Mouse (Mus musculus) MEL (cell line): ENCODE data around the gene Myo5a. TPM values are rescaled to one million over a fixed set of nuclear protein-coding genes. Genes with fewer than 3 reads are reported as not detected.

Source experiments
- DNase-seq: peaks from one replicate; pipeline ENCODE4 v3.0.0; 2011; ENCODE audit warnings: low read depth, low spot score
- H3K27ac ChIP-seq: 2 replicates; pipeline ENCODE4 v1.5.1; 2012; ENCODE audit warnings: low read depth, mild to moderate bottlenecking, control low read depth, low read length, moderate library complexity; ENCODE audit not compliant: control insufficient read depth
- H3K27me3 ChIP-seq, 2 experiments: fragments of 150-350 bp in 1 of 2; sonication (generic) in 1 of 2; 2 replicates each; pipeline ENCODE4 v1.6.1; 2012; ENCODE audit warnings: low read length in 2 of 2, mild to moderate bottlenecking in 2 of 2, improper control_type of control experiment in 1 of 2, moderate library complexity in 1 of 2; ENCODE audit not compliant: insufficient read depth in 2 of 2, control insufficient read depth in 1 of 2
- H3K36me3 ChIP-seq, 2 experiments: 2 replicates each; pipeline ENCODE4 v1.6.1; 2012 to 2014; ENCODE audit warnings: low read length in 2 of 2, improper control_type of control experiment in 1 of 2, inconsistent platforms in 1 of 2, mild to moderate bottlenecking in 1 of 2; ENCODE audit not compliant: insufficient read depth in 2 of 2, control insufficient read depth in 1 of 2
- H3K4me1 ChIP-seq, 2 experiments: fragments of 150-350 bp in 1 of 2; sonication (generic) in 1 of 2; 2 replicates each; pipeline ENCODE4 v1.6.1; 2012; ENCODE audit warnings: low read length in 2 of 2, improper control_type of control experiment in 1 of 2, mild to moderate bottlenecking in 1 of 2; ENCODE audit not compliant: insufficient read depth in 2 of 2, control insufficient read depth in 1 of 2
- H3K4me3 ChIP-seq, 2 experiments: fragments of 150-350 bp in 1 of 2; sonication (generic) in 1 of 2; 2 replicates each; pipeline ENCODE4 v1.5.1; 2012; ENCODE audit warnings: low read depth in 2 of 2, low read length in 2 of 2, mild to moderate bottlenecking in 2 of 2, moderate library complexity in 2 of 2, control low read depth in 1 of 2, improper control_type of control experiment in 1 of 2; ENCODE audit not compliant: control insufficient read depth in 1 of 2, insufficient read depth in 1 of 2
- H3K79me2 ChIP-seq: 2 replicates; pipeline ENCODE4 v1.6.1; 2012; ENCODE audit warnings: mild to moderate bottlenecking, low read length, moderate library complexity; ENCODE audit not compliant: control insufficient read depth, poor library complexity, insufficient read depth
- H3K9ac ChIP-seq: 2 replicates; pipeline ENCODE4 v1.6.1; 2012; ENCODE audit warnings: low read depth, mild to moderate bottlenecking, control low read depth, low read length, moderate library complexity; ENCODE audit not compliant: control insufficient read depth, poor library complexity, severe bottlenecking
- H3K9me3 ChIP-seq: fragments of 150-350 bp; sonication (generic); replicated peaks from 2 replicates; pipeline ENCODE4 v1.6.1; 2012; ENCODE audit warnings: mild to moderate bottlenecking, low read length, improper control_type of control experiment, moderate library complexity; ENCODE audit not compliant: insufficient read depth
- BHLHE40 ChIP-seq: IDR thresholded peaks from 2 replicates; pipeline ENCODE4 v1.6.1; 2012; ENCODE audit warnings: low read depth, mild to moderate bottlenecking, inconsistent platforms, low read length, improper control_type of control experiment, borderline replicate concordance
- CHD1 ChIP-seq: IDR thresholded peaks from 2 replicates; pipeline ENCODE4 v1.6.1; 2012; ENCODE audit warnings: low read depth, mild to moderate bottlenecking, inconsistent platforms, low read length, improper control_type of control experiment
- CHD2 ChIP-seq: IDR thresholded peaks from 2 replicates; pipeline ENCODE4 v1.6.1; 2011; ENCODE audit warnings: low read length, improper control_type of control experiment
- E2F4 ChIP-seq: IDR thresholded peaks from 2 replicates; pipeline ENCODE4 v1.6.1; 2011; ENCODE audit warnings: low read depth, low read length, improper control_type of control experiment, borderline replicate concordance
- ELF1 ChIP-seq: IDR thresholded peaks from 2 replicates; pipeline ENCODE4 v1.6.1; 2014; ENCODE audit warnings: low read depth, mild to moderate bottlenecking, inconsistent platforms, low read length, improper control_type of control experiment, moderate library complexity
- EP300 ChIP-seq, 2 experiments: IDR thresholded peaks; 2 replicates each; pipeline ENCODE4 v1.6.1; 2011; ENCODE audit warnings: improper control_type of control experiment in 2 of 2, low read length in 2 of 2, low read depth in 1 of 2, mild to moderate bottlenecking in 1 of 2
- GABPA ChIP-seq: IDR thresholded peaks from 2 replicates; pipeline ENCODE4 v1.6.1; 2012; ENCODE audit warnings: low read depth, mild to moderate bottlenecking, inconsistent platforms, low read length, improper control_type of control experiment, moderate library complexity
- JUND ChIP-seq: IDR thresholded peaks from 2 replicates; pipeline ENCODE4 v1.6.1; 2011; ENCODE audit warnings: low read depth, mild to moderate bottlenecking, improper control_type of control experiment, low read length
- KAT2A ChIP-seq: conservative IDR thresholded peaks from 2 replicates; pipeline ENCODE4 v1.6.1; 2012; ENCODE audit warnings: low read depth, low read length, improper control_type of control experiment, inconsistent platforms
- MAFK ChIP-seq: IDR thresholded peaks from 2 replicates; pipeline ENCODE4 v1.6.1; 2011; ENCODE audit warnings: low read depth, mild to moderate bottlenecking, low read length, improper control_type of control experiment, borderline replicate concordance
- MAX ChIP-seq: IDR thresholded peaks from 2 replicates; pipeline ENCODE4 v1.6.1; 2011; ENCODE audit warnings: low read length, improper control_type of control experiment
- MXI1 ChIP-seq: IDR thresholded peaks from 2 replicates; pipeline ENCODE4 v1.6.1; 2011; ENCODE audit warnings: mild to moderate bottlenecking, low read depth, low read length, improper control_type of control experiment
- MYB ChIP-seq: IDR thresholded peaks from 2 replicates; pipeline ENCODE4 v1.6.1; 2011; ENCODE audit warnings: mild to moderate bottlenecking, low read depth, low read length, improper control_type of control experiment
- NRF1 ChIP-seq: IDR thresholded peaks from 2 replicates; pipeline ENCODE4 v1.6.1; 2014; ENCODE audit warnings: low read depth, mild to moderate bottlenecking, inconsistent platforms, low read length, improper control_type of control experiment, moderate library complexity; ENCODE audit not compliant: poor library complexity, insufficient read depth, severe bottlenecking
- POLR2A ChIP-seq, 2 experiments: IDR thresholded peaks; 2 replicates each; pipeline ENCODE4 v1.6.1; 2011 to 2012; ENCODE audit warnings: low read length in 2 of 2, mild to moderate bottlenecking in 2 of 2, control low read depth in 1 of 2, improper control_type of control experiment in 1 of 2, low read depth in 1 of 2, moderate library complexity in 1 of 2; ENCODE audit not compliant: control insufficient read depth in 1 of 2, insufficient read depth in 1 of 2, poor library complexity in 1 of 2
- POLR2AphosphoS2 ChIP-seq: IDR thresholded peaks from 2 replicates; pipeline ENCODE4 v1.6.1; 2011; ENCODE audit warnings: low read length, improper control_type of control experiment
- POLR2AphosphoS5 ChIP-seq: IDR thresholded peaks from 2 replicates; pipeline ENCODE4 v1.6.1; 2012; ENCODE audit warnings: low read depth, borderline replicate concordance, mild to moderate bottlenecking, inconsistent platforms, low read length, moderate library complexity, mixed read lengths
- RAD21 ChIP-seq: IDR thresholded peaks from 2 replicates; pipeline ENCODE4 v1.6.1; 2011; ENCODE audit warnings: mild to moderate bottlenecking, low read depth, low read length, improper control_type of control experiment
- RCOR1 ChIP-seq: IDR thresholded peaks from 2 replicates; pipeline ENCODE4 v1.6.1; 2012; ENCODE audit warnings: low read depth, mild to moderate bottlenecking, inconsistent platforms, low read length, improper control_type of control experiment
- SMC3 ChIP-seq: IDR thresholded peaks from 2 replicates; pipeline ENCODE4 v1.6.1; 2011; ENCODE audit warnings: low read depth, low read length, improper control_type of control experiment
- TBP ChIP-seq: IDR thresholded peaks from 2 replicates; pipeline ENCODE4 v1.8.0; 2011; ENCODE audit warnings: low read depth, low read length, improper control_type of control experiment
- USF1 ChIP-seq: IDR thresholded peaks from 2 replicates; pipeline ENCODE4 v1.6.1; 2014; ENCODE audit warnings: low read depth, mild to moderate bottlenecking, inconsistent platforms, low read length, improper control_type of control experiment, moderate library complexity
- USF2 ChIP-seq, 2 experiments: IDR thresholded peaks; 2 replicates each; pipeline ENCODE4 v1.6.1; 2011 to 2012; ENCODE audit warnings: improper control_type of control experiment in 2 of 2, low read length in 2 of 2, borderline replicate concordance in 1 of 2, inconsistent platforms in 1 of 2, low read depth in 1 of 2, mild to moderate bottlenecking in 1 of 2; ENCODE audit not compliant: insufficient read depth in 1 of 2
- ZC3H11A ChIP-seq: IDR thresholded peaks from 2 replicates; pipeline ENCODE4 v1.6.1; 2012; ENCODE audit warnings: low read depth, mild to moderate bottlenecking, inconsistent platforms, low read length, improper control_type of control experiment
- ZNF384 ChIP-seq: IDR thresholded peaks from 2 replicates; pipeline ENCODE4 v1.6.1; 2012; ENCODE audit warnings: low read depth, mild to moderate bottlenecking, inconsistent platforms, low read length, improper control_type of control experiment
- polyA plus RNA-seq, 2 experiments: library from polyadenylated mRNA; stranded (reverse) in 1 of 2; unstranded in 1 of 2; fragments of >175 nt in 1 of 2; fragments of >200 nt in 1 of 2; gene quantifications; 2 replicates each; pipeline versions ENCODE4 v1.2.1 to v1.2.4; 2012; ENCODE audit warnings: low replicate concordance in 2 of 2, low read depth in 1 of 2; ENCODE audit not compliant: insufficient read length in 2 of 2, insufficient read depth in 1 of 2, missing spikeins in 1 of 2
- total RNA-seq: library from RNA; depleted of rRNA; stranded (reverse); fragments of 300-350 nt; gene quantifications from 2 replicates; pipeline ENCODE4 v1.2.3, GENCODE M21; 2012

The Myo5a gene
- total and polyA plus RNA-seq, 3 experiments = 18.9 to 208 (median 49.0) TPM

GRCm38 (mm10) chr9:75050003-75050402, 20.8 kb upstream of the Myo5a start (continued):
- no peak for TF ChIP-seq CHD1
- TF ChIP-seq USF1 = no peak
- peak; percentile 22; the same call in 1 of the 2 replicates for TF ChIP-seq BHLHE40
- TF ChIP-seq POLR2AphosphoS2 = no peak
- no peak for TF ChIP-seq TBP
- no peak for TF ChIP-seq POLR2AphosphoS5
- peak; percentile 83 for TF ChIP-seq RAD21
- 0 out of 2 replicates have a peak, but pooled peaks have one; percentile 40 for TF ChIP-seq ZNF384
- 0 out of 4 replicates have a peak, but pooled peaks of 1 of the 2 experiments have one; percentile 21 for TF ChIP-seq POLR2A (IDR thresholded peaks at IDR 0.05; ENCODE audit: control insufficient read depth in 1 of 2, insufficient read depth in 1 of 2, low read depth in 1 of 2, low read length in 2 of 2, poor library complexity in 1 of 2)
- TF ChIP-seq NRF1 = no peak
- TF ChIP-seq RCOR1 = no peak
- no peak for TF ChIP-seq MYB
- no peak for TF ChIP-seq USF2 (IDR thresholded peaks at IDR 0.05; ENCODE audit: borderline replicate concordance in 1 of 2, insufficient read depth in 1 of 2, low read depth in 1 of 2, low read length in 2 of 2)
- TF ChIP-seq ELF1 = no peak
- TF ChIP-seq EP300 (IDR thresholded peaks at IDR 0.05; ENCODE audit: low read depth in 1 of 2, low read length in 2 of 2) = no peak

DNA sequence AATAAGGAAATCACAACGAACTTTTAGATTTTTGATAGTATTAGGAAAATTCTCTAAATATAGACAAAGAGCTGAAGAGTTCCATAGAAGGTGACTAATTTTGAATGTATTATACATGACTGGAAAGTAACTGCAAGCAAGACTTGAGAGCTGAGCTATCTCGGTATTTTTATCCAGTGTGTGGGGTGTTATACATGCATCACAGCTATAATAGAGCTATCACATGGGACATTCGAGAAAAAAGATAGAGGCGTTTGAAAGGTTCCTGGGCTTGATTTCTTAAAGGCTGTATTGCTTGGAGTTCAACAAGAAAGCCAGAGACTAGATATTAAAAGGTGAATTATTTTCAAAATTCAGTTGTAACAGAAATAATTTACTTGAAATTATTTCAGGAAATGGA, 19.0 kb upstream of the Myo5a start:
- Histone ChIP-seq H3K4me3 (no peak overlapping the region), H3K36me3 (peaks cover 24 to 25% of the 10 kb centered on the region in 2 experiments), H3K79me2 (peaks cover 23% of the 10 kb centered on the region), H3K9me3 (no peaks in the 10 kb centered on the region), H3K27ac (no peak overlapping the region), H3K9ac (no peak overlapping the region), H3K27me3 (no peaks in the 10 kb centered on the region), H3K4me1 (peaks cover 0 to 6% of the 10 kb centered on the region in 2 experiments; a peak in 2 of 4 replicates)
- DNase-seq = no peak
- TF ChIP-seq TBP (no peak), POLR2AphosphoS5 (no peak), ZC3H11A (no peak)
- TF ChIP-seq, all 39 proteins: peak for 0

DNA sequence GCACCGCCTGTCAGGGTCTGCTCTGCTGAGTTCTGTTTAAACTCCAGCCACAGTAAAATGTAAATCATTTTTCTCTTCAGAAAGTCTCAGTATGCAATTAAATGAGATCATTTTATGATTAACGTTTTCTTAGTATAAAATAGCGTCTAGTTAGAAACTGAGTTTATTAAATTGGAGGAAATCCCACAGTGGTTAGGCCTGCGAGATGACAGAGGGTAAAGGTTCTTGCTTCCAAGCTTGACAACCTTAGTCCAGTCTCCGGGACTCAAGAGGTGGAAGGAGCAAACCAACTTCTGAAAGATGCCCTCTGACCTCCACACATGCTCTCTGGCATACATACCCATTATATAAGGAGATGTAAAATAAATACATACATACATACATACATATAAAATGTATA, 15.8 kb upstream of the Myo5a start:
- Histone ChIP-seq H3K4me1 (no peaks in the 10 kb centered on the region), H3K36me3 (peaks cover 8 to 35% of the 10 kb centered on the region in 2 experiments), H3K27me3 (no peaks in the 10 kb centered on the region), H3K4me3 (no peak overlapping the region), H3K9ac (no peak overlapping the region), H3K79me2 (peaks cover 11% of the 10 kb centered on the region), H3K9me3 (no peaks in the 10 kb centered on the region), H3K27ac (no peak overlapping the region)
- no peak for DNase-seq
- TF ChIP-seq KAT2A (no peak), E2F4 (no peak), MAFK (no peak), CHD1 (no peak), MXI1 (no peak), SMC3 (no peak), GABPA (no peak), JUND (no peak), MAX (no peak), CHD2 (no peak), ZNF384 (no peak)
